Mouse (Mus musculus) cerebellum, postnatal 10 days (tissue): Measurements from ENCODE around the gene Slc22a30.
"Not testable (repeated sequence)": the region's sequence is repeated elsewhere in the genome, so short reads cannot be mapped to it uniquely, and the experiment has no call there.

Experiments used
- DNase-seq, 2 experiments: peaks; one replicate each; pipeline ENCODE4 v3.0.0; 2021; ENCODE audit warnings: mixed read lengths in 2 of 2

Gene Slc22a30

DNA sequence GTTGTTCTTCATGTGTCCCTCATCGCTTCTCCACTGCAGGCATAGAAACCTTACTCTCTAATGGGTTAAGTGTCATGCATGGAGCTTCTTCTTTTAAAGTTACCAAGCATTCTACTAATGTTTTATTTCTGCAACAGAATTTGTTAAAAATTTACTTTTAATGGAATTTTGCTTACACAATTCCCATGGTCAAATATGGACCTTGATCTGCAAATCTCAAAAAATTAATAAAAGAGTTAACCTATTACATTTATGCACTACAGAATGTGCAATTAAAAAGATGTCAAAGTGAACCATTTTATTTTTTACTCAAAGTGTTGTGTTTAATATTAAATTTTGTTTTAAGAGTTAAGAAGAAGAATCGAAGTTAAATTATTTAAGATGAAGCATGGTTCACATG, at the start of gene Slc22a30:
Gene Slc22a30 (minus strand): TSS at position 101 of the 400 bp plus-strand sequence.
- not testable (repeated sequence) for DNase-seq

DNA sequence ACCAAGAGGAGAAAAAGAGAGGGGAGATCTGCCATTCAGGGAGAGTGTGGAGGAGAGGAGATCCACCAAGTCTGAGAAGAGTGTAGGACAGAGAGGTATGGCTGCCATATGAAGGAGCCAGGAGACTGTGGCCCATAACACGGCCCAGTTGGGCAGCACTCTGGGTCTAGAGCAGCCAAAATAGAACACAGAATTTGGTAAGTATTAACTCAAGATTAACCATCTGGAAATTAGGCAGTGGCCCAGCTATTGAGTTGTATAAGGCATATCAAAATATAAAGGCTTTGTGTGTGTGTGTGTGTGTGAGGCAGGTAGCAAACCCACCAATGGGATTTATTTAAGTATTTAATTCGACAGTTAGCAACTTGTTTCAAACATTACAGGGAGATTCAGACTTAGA, 43.4 kb upstream of the Slc22a30 start:
- no peak for DNase-seq

DNA sequence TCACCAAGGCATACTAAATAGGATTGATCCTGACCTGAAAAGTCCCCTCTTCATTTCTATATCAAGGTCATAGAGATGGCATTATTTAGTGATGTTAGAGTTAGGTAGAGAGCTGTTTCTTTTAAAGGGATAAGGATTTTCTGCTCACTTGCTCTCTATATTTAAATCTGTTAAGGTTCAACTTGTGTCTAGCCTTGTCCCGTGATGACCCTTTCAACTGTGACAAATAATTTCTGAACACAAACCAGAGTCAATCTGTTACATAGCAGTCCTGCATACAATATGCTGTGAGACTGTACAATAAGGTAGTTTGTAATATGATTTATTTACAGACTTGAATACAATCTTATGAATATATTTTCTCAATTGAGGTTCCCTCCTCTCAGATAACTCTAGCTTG, 42.6 kb upstream of the Slc22a30 start:
- DNase-seq, result no peak

DNA sequence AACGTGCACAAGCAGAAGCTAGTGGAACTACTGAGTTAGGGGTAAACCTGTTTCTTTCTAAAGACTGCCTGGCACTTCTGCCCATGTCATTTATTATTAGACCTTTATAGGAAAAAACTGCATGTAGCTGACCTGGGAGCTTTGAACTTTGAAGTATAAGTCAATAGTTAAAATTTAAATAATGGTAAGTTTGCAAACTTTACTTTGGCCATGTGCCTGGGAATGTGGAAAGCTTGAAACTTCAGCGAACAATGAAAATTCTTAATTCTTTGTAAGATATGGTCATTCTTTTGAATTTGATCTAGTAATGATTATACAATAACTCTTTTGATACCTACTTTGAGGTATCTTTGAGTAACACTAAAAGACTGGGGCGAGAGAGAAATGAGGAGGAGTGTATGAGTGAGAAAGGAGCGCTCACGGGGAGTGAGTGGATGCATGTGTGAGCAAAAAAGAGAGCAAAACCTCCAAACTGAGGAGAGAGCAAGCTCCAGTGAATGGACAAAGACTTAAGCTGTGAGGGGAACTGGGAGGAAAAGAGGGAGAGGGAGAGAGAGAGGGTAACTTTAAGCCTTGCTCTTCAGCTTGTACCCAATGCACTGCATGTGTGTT, 26.2 kb upstream of the Slc22a30 start:
- DNase-seq, result no peak

DNA sequence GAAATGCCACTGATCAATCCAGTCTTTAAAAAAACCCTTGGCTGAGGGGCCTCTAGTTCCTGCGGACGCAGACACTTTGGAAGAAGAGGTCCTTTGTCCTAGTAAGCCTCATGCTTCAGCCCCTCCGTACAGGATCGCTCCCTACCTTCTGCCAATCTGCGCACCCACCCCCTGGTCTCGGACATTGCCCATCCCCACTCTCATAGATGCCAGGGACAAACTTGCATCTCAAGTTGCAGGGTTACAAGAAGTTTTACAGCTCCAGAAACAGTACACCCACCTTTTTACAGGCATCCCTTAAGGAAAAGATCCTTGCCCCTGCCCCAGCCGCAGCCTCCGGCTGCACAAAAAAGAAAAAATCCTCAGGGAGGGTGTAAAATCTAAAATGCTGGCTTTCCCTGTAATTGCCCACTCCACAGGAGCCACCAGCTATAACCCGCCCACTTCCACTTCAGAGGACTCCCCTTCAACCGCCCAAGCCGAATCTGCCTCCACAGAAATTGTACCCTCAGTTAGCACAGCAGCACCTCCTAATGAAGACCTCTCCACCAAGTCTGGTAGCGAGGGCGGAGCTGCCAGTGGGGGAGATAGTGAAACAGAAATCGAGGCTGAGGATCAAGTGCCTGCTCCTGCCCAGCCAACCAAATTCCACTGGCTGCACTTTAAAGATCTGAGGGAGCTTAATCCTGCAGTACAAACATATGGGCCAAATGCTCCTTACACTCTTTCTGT, 2.5 kb upstream of the Slc22a30 start:
- DNase-seq, result not testable (repeated sequence)
